Mouse (Mus musculus) lung, adult 2 months (tissue): ENCODE measurements around the gene Slc7a7. TPM values are rescaled to one million over a fixed set of nuclear protein-coding genes. Genes with fewer than 3 reads are reported as not detected.

Source experiments
- DNase-seq: peaks from one replicate; pipeline ENCODE4 v3.0.0; 2022
- H3K4me1 ChIP-seq: fragments of 200-500 bp; 2 replicates; pipeline ENCODE4 v1.6.1; 2011; ENCODE audit warnings: low read length; ENCODE audit not compliant: control insufficient read depth, insufficient read depth
- H3K4me3 ChIP-seq: fragments of 200-500 bp; replicated peaks from 2 replicates; pipeline ENCODE3; 2011; ENCODE audit warnings: low read depth, mild to moderate bottlenecking, control low read depth, low read length; ENCODE audit errors: extremely low read depth
- CTCF ChIP-seq: fragments of 200-500 bp; IDR thresholded peaks from 2 replicates; pipeline ENCODE4 v1.5.1; 2011; ENCODE audit warnings: mild to moderate bottlenecking, low read length, control low read depth; ENCODE audit not compliant: insufficient read depth
- POLR2A ChIP-seq: fragments of 200-500 bp; IDR thresholded peaks from 2 replicates; pipeline ENCODE4 v1.6.1; 2011; ENCODE audit warnings: low read depth, mild to moderate bottlenecking, control low read depth, low read length, borderline replicate concordance; ENCODE audit errors: extremely low read depth
- WGBS: fragments of 180-500 bp; shearing (Covaris S2); methylation state at CpG from one replicate; pipeline ENCODE4 v1.1.7; 2018; 5-methylcytosine and 5-hydroxymethylcytosine counted together
- polyA plus RNA-seq: library from polyadenylated mRNA; depleted of rRNA; stranded (reverse); fragments of >200 nt; gene quantifications from 2 replicates; pipeline ENCODE4 v1.2.3, GENCODE M21; 2012

Slc7a7 gene
- polyA plus RNA-seq, 1 experiment = 29.2 TPM

DNA sequence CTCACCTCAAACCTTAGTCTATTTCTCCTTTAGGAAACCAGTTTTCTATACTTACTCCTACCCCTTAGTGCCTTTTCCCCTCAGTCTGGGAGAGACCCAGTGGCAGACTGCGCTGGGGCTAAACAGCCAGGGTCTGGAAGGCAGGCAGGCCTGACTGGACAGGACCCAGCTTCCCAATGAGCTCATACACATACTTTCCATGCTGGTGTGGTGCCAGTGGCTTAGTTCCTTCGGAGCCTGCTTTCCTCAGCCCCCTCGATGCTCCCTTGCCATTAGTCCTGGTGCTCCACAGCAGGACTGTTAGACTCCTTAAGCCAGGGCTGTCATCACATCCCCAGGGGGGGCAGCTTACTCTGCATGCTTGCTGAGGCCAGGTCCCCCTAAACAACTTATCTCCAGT is 27.9 kb upstream of the Slc7a7 start:
- WGBS = 45% methylated on average over 3 of the region's 3 CpGs
- no peak overlapping the region for H3K4me3 ChIP-seq
- no peak for DNase-seq
- peaks cover 4% of the 10 kb centered on the region; the same call in 1 of the 2 replicates for H3K4me1 ChIP-seq
- TF ChIP-seq POLR2A (no peak), CTCF (no peak)

DNA sequence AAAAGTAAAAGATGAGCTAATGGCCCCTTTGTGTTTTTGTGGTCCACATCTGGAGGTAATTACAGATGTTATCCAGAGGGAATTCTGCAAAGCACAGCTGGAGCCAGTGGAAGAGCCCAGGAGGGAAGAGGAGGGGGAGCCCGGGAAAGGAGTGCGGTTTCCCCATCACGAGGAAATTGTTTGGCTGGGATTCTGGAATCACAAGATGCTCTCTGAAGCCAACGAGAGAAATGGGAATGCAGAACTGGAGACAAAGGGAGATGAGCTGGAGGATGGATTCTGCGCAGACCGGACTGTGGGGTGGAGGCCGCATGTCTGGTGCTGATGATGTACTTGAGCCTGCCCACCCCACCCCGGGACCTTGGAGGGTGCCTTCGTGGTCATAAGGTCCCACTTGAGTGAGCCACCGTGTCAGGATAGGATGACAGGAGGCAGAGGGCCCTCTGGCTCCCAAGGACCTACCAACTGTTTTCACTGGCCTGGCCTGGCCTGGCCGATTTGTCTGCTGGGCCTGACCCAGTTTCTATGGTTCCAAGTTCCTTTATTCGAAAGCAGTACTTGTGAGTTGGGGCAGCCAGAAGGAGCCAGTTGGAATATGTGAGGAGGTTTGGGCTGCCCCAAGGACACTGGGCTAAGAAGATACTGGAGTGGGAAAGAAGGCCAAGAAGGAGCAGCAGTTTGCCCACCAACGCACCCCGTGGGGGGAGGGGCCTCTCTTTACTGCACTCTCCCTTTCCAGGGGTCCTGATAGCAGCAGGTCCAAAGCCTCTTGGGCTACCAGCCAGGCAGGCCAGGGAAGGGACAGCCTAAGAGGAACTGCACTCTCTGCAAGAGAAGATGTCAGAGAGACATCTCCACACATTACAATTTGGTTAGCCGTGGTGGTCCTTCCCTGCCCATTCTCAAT is 26.4 kb upstream of the Slc7a7 start:
- WGBS = 64% methylated on average over 15 of the region's 15 CpGs
- Histone ChIP-seq H3K4me3 (no peak overlapping the region), H3K4me1 (peaks cover 4% of the 10 kb centered on the region; the same call in 1 of the 2 replicates)
- DNase-seq = no peak
- TF ChIP-seq CTCF = no peak
- no peak for TF ChIP-seq POLR2A

- 22% methylated on average over 3 of the region's 3 CpGs for WGBS
- H3K4me1 ChIP-seq = peaks cover 4% of the 10 kb centered on the region; the same call in 1 of the 2 replicates
- TF ChIP-seq CTCF (no peak), POLR2A (no peak)
- no peak for DNase-seq
- H3K4me3 ChIP-seq = no peak overlapping the region
Observed at GRCm38 (mm10) chr14:54443196-54443595, 25.6 kb upstream of the Slc7a7 start.

- H3K4me1 ChIP-seq = peaks cover 4% of the 10 kb centered on the region; the same call in 1 of the 2 replicates
- H3K4me3 ChIP-seq = no peak overlapping the region
- TF ChIP-seq CTCF (no peak), POLR2A (no peak)
- 70% methylated on average over 3 of the region's 3 CpGs for WGBS
- DNase-seq = no peak
Observed at GRCm38 (mm10) chr14:54442548-54442947, 25.0 kb upstream of the Slc7a7 start.

DNA sequence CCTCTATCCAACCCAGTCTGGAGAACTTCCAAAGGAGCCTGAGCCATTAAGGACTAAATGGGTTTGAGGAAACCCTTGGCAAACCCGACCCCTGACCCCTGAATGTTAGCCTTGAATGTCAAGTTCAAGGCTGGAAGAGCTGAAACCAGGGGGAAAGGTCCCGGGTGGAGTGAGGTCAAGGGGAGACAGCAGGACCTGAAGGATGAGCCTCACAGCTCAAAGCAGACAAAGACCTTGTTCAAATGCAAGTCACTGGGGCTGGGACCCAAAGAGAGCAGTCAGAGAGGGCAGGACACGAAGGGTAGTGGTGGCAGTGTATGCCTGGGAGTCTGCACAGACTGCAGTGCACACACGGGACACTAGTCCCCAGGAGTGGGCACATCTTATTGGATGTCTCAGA is 23.8 kb upstream of the Slc7a7 start:
- no peak for TF ChIP-seq POLR2A
- TF ChIP-seq CTCF = no peak
- H3K4me1 ChIP-seq = peaks cover 4% of the 10 kb centered on the region; the same call in 1 of the 2 replicates
- H3K4me3 ChIP-seq = no peak overlapping the region
- no peak for DNase-seq
- 72% methylated on average over 4 of the region's 4 CpGs for WGBS

GRCm38 (mm10) chr14:54440538-54440937 is 23.0 kb upstream of the Slc7a7 start:
- TF ChIP-seq POLR2A (no peak), CTCF (no peak)
- H3K4me3 ChIP-seq = no peak overlapping the region
- H3K4me1 ChIP-seq = peaks cover 6% of the 10 kb centered on the region; the same call in 1 of the 2 replicates
- no peak for DNase-seq
- 85% methylated on average over 14 of the region's 14 CpGs for whole genome bisulfite sequencing

GRCm38 (mm10) chr14:54439610-54440009 is 22.0 kb upstream of the Slc7a7 start:
- Histone ChIP-seq H3K4me1 (peaks cover 6% of the 10 kb centered on the region; the same call in 1 of the 2 replicates), H3K4me3 (no peak overlapping the region)
- TF ChIP-seq CTCF = no peak
- TF ChIP-seq POLR2A = no peak
- DNase-seq = no peak
- WGBS = 69% methylated on average over 7 of the region's 7 CpGs

DNA sequence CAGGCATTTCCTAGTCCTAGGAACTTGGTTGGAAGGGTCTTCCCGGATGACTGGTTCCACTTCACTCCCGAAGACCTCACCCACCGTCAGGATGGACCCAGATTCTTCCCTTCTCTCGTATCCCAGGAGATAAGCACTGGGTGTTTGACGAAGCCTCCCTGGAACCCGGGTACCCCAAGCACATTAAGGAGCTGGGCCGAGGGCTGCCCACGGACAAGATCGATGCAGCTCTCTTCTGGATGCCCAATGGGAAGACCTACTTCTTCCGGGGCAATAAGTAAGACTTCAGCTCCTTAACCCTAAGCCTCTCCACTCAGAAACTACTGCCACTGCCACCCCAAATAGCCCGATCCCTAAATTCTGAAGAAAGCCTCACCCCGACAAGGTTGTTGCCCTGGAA is 21.6 kb upstream of the Slc7a7 start:
- no peak for TF ChIP-seq POLR2A
- TF ChIP-seq CTCF = no peak
- 89% methylated on average over 12 of the region's 12 CpGs for WGBS
- Histone ChIP-seq H3K4me1 (peaks cover 9% of the 10 kb centered on the region), H3K4me3 (no peak overlapping the region)
- no peak for DNase-seq

GRCm38 (mm10) chr14:54435194-54435918 is 17.8 kb upstream of the Slc7a7 start:
- WGBS = 60% methylated on average over 11 of the region's 11 CpGs
- DNase-seq = no peak

More at GRCm38 (mm10) chr14:54435194-54435918, 17.8 kb upstream of the Slc7a7 start:
- H3K4me1 ChIP-seq = peaks cover 21% of the 10 kb centered on the region
- no peak for TF ChIP-seq POLR2A
- TF ChIP-seq CTCF = no peak
- H3K4me3 ChIP-seq = no peak overlapping the region
